Mouse (Mus musculus) small intestine, adult 2 months (tissue): ENCODE data around the gene Rapgef1.

Source experiments
- CTCF ChIP-seq: fragments of 200-500 bp; IDR thresholded peaks from 2 replicates; pipeline ENCODE4 v1.5.1; 2012; ENCODE audit warnings: low read depth, mild to moderate bottlenecking, control low read depth, inconsistent platforms, low read length, moderate library complexity, mixed read lengths; ENCODE audit not compliant: insufficient replicate concordance, insufficient read length; ENCODE audit errors: extremely low read depth
- POLR2A ChIP-seq: fragments of 200-500 bp; IDR thresholded peaks from 2 replicates; pipeline ENCODE4 v1.6.1; 2012; ENCODE audit warnings: low read depth, mild to moderate bottlenecking, control low read depth, inconsistent platforms, low read length, moderate library complexity

DNA sequence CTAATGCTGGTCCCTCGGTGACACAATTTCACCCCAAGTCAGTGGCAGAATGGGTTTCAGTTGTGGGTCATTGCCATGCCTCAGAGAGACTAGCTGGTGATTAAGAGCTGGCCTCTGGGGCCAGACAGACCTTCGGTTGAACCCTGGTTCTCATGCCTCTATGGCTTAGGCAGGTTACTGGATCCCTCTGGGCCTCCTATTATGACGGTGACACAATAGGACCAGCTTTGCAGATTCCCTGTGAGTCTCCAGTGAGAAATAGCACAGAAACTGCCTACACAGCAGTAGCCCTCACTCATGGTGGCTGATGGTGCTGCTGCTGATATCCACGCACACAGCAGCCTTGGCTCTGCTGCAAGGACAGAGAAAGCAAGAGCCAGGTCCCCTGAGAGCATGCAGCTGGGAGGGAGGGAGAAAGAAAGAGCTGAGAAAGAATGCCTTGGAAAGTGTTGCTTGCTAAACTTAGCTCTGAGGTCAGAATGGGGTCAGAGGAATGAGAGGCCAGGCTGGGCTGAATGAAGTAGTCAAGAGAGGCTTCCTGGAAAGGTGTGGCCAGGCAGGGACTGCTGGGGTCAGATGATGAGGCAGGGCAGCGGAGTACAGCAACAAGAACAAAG is 46.6 kb upstream of the Rapgef1 start:
- no peak for TF ChIP-seq CTCF
- no peak for TF ChIP-seq POLR2A
